Mouse (Mus musculus): ENCODE results near the gene Ctnnal1. TPM values are rescaled to one million over a fixed set of nuclear protein-coding genes. Genes with fewer than 3 reads are reported as not detected.
"Not testable (repeated sequence)": the region's sequence is repeated elsewhere in the genome, so short reads cannot be mapped to it uniquely, and the experiment has no call there.

Gene Ctnnal1
- polyA plus RNA-seq, 1 experiment from 2014 or later, result 12.7 TPM

DNA sequence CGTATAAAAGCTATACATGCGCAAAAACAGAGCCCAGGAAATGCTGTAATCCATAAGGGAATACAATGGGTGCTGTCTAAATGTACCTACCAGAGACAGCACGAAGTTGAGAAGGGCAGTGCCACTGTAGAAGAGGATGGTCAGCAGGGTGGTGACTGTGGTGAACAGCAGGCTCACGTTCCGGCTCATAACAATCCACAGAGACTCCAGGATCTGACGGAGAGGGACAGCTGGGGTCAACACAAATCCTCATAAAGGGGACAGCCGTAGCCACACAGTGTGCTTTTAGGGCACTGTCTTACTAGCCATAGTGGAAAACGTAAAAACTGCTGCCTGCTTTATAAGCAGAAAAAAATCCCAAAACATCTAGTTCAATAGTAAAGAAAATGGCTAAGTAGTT lies 34.2 kb upstream of the Ctnnal1 start:
- WGBS, result 86% methylated on average over 8 of the region's 8 CpGs
- H3K27ac ChIP-seq (ENCODE audit: low read length), result no peak overlapping the region
- H3K4me3 ChIP-seq (ENCODE audit: low read depth, low read length), result no peak overlapping the region
- H3K27me3 ChIP-seq (ENCODE audit: control insufficient read depth, insufficient read depth, low read depth, low read length), result no peaks in the 10 kb centered on the region
- no peak overlapping the region for H3K4me2 ChIP-seq (ENCODE audit: low read length)
- no peaks in the 10 kb centered on the region for H3K4me1 ChIP-seq (ENCODE audit: control insufficient read depth, insufficient read depth, low read length)
- no peaks in the 10 kb centered on the region for H3K9me3 ChIP-seq (replicated peaks; ENCODE audit: control insufficient read depth, low read length, poor library complexity, severe bottlenecking)
- ATAC-seq, result no peak
- H3K9ac ChIP-seq (ENCODE audit: low read depth, low read length), result no peak overlapping the region
- peaks cover 14% of the 10 kb centered on the region for H3K36me3 ChIP-seq (ENCODE audit: control insufficient read depth, insufficient read depth, low read length)

GRCm38 (mm10) chr4:56897511-56897910 lies 32.5 kb upstream of the Ctnnal1 start:
- H3K27ac ChIP-seq (ENCODE audit: low read length), result no peak overlapping the region
- H3K9ac ChIP-seq (ENCODE audit: low read depth, low read length), result no peak overlapping the region
- WGBS, result 83% methylated on average over 3 of the region's 3 CpGs
- H3K36me3 ChIP-seq (ENCODE audit: control insufficient read depth, insufficient read depth, low read length), result peaks cover 5% of the 10 kb centered on the region
- H3K4me3 ChIP-seq (ENCODE audit: low read depth, low read length), result no peak overlapping the region
- no peak for ATAC-seq
- H3K9me3 ChIP-seq (replicated peaks; ENCODE audit: control insufficient read depth, low read length, poor library complexity, severe bottlenecking), result no peaks in the 10 kb centered on the region
- H3K4me1 ChIP-seq (ENCODE audit: control insufficient read depth, insufficient read depth, low read length), result no peaks in the 10 kb centered on the region
- no peak overlapping the region for H3K4me2 ChIP-seq (ENCODE audit: low read length)
- no peaks in the 10 kb centered on the region for H3K27me3 ChIP-seq (ENCODE audit: control insufficient read depth, insufficient read depth, low read depth, low read length)

DNA sequence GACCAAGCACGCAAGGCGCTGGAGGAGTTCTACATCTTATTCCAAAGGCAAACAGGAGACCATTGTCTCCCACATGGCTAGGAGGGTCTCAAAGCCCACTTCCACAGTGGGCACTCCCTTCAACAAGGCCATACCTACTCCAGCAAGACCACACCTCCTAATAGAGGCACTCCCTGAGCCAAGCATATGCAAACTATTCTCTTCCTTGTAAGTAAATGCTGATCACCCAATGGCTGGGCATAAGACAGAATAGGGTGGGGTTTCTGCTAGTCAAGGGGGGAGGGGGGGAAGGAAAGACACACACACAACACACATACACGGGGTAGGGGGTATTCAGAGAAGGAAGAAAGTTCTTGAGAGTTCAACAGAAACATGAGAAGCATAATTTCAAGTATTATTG lies 29.2 kb upstream of the Ctnnal1 start:
- no peaks in the 10 kb centered on the region for H3K9me3 ChIP-seq (replicated peaks; ENCODE audit: control insufficient read depth, low read length, poor library complexity, severe bottlenecking)
- 93% methylated on average over 3 of the region's 3 CpGs for WGBS
- H3K9ac ChIP-seq (ENCODE audit: low read depth, low read length), result no peak overlapping the region
- H3K36me3 ChIP-seq (ENCODE audit: control insufficient read depth, insufficient read depth, low read length), result peaks cover 2% of the 10 kb centered on the region; the same call in 1 of the 2 replicates
- no peak overlapping the region for H3K4me2 ChIP-seq (ENCODE audit: low read length)
- no peaks in the 10 kb centered on the region for H3K4me1 ChIP-seq (ENCODE audit: control insufficient read depth, insufficient read depth, low read length)
- H3K27ac ChIP-seq (ENCODE audit: low read length), result no peak overlapping the region
- no peak overlapping the region for H3K4me3 ChIP-seq (ENCODE audit: low read depth, low read length)
- ATAC-seq, result no peak
- H3K27me3 ChIP-seq (ENCODE audit: control insufficient read depth, insufficient read depth, low read depth, low read length), result no peaks in the 10 kb centered on the region

- no peak for ATAC-seq
- Histone ChIP-seq H3K9me3 (replicated peaks; ENCODE audit: control insufficient read depth, low read length, poor library complexity, severe bottlenecking) (no peaks in the 10 kb centered on the region), H3K36me3 (ENCODE audit: control insufficient read depth, insufficient read depth, low read length) (peaks cover 4% of the 10 kb centered on the region), H3K4me1 (ENCODE audit: control insufficient read depth, insufficient read depth, low read length) (no peaks in the 10 kb centered on the region), H3K4me3 (ENCODE audit: low read depth, low read length) (no peak overlapping the region), H3K27ac (ENCODE audit: low read length) (no peak overlapping the region), H3K4me2 (ENCODE audit: low read length) (no peak overlapping the region), H3K27me3 (ENCODE audit: control insufficient read depth, insufficient read depth, low read depth, low read length) (no peaks in the 10 kb centered on the region), H3K9ac (ENCODE audit: low read depth, low read length) (no peak overlapping the region)
- WGBS, result 96% methylated on average over 6 of the region's 6 CpGs
Observed at GRCm38 (mm10) chr4:56892501-56893115, 27.6 kb upstream of the Ctnnal1 start.

DNA sequence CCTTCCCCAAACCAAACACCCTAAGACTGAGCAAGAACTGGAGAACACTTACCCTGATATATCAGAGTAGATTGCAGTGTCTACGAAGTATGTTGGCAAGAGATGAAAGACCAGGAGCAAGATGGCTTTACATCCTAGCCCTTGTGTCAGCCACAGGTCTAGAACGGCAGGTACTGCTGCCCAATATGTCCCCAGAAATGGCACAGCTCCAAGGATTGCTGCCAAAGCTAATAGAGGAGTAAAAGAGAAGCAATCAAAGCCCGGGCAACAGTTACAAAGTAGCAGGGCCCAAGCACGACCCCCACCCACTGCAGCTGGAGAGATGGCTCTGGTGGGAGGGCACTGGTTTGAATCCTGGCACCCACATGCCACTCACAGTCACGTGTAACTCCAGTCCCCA lies 23.5 kb upstream of the Ctnnal1 start:
- Histone ChIP-seq H3K4me3 (ENCODE audit: low read depth, low read length) (no peak overlapping the region), H3K27me3 (ENCODE audit: control insufficient read depth, insufficient read depth, low read depth, low read length) (no peaks in the 10 kb centered on the region), H3K9ac (ENCODE audit: low read depth, low read length) (no peak overlapping the region), H3K36me3 (ENCODE audit: control insufficient read depth, insufficient read depth, low read length) (peaks cover 8% of the 10 kb centered on the region), H3K4me1 (ENCODE audit: control insufficient read depth, insufficient read depth, low read length) (no peaks in the 10 kb centered on the region), H3K4me2 (ENCODE audit: low read length) (no peak overlapping the region), H3K27ac (ENCODE audit: low read length) (no peak overlapping the region), H3K9me3 (replicated peaks; ENCODE audit: control insufficient read depth, low read length, poor library complexity, severe bottlenecking) (no peaks in the 10 kb centered on the region)
- no peak for ATAC-seq
- 76% methylated on average over 5 of the region's 5 CpGs for WGBS

- Histone ChIP-seq H3K36me3 (ENCODE audit: control insufficient read depth, insufficient read depth, low read length) (peaks cover 8% of the 10 kb centered on the region), H3K4me1 (ENCODE audit: control insufficient read depth, insufficient read depth, low read length) (no peaks in the 10 kb centered on the region), H3K9me3 (replicated peaks; ENCODE audit: control insufficient read depth, low read length, poor library complexity, severe bottlenecking) (no peaks in the 10 kb centered on the region), H3K9ac (ENCODE audit: low read depth, low read length) (no peak overlapping the region), H3K27me3 (ENCODE audit: control insufficient read depth, insufficient read depth, low read depth, low read length) (no peaks in the 10 kb centered on the region), H3K4me2 (ENCODE audit: low read length) (no peak overlapping the region), H3K4me3 (ENCODE audit: low read depth, low read length) (no peak overlapping the region), H3K27ac (ENCODE audit: low read length) (no peak overlapping the region)
- no peak for ATAC-seq
- WGBS, result 93% methylated on average over 6 of the region's 6 CpGs
Observed at GRCm38 (mm10) chr4:56886286-56886979, 21.4 kb upstream of the Ctnnal1 start.

DNA sequence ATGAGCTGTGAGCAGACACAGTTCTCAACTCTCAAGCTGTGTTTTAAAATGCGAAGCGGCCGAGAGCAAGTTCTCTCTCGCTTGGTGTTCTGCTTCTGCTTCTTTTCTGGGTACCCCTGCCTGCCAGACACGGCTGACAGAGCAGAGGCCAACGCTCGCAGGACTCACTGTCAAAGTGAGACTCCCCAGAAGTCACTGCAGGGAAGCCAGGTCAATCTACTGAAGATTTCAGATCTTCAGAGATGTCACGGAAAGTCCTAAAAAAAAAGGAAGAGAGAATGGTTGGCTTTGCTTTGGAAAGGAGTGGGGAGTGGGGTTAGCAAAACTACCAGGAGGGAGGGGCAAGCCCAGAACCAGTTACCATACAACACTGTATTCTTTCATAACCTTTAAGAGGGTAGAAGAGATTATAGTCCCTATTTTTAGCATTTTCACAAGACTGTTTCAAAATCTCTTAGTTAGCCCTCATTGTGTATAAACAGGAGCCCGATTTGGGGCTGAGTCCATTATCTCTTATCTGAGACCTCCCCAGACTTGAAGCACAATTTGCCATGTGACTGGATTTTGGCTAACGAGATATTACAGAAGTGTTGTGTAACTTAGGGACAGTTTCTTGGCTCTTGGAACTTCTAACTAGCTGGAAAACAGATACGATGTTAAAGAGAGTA lies 15.2 kb upstream of the Ctnnal1 start:
- H3K27me3 ChIP-seq (ENCODE audit: control insufficient read depth, insufficient read depth, low read depth, low read length), result no peaks in the 10 kb centered on the region
- H3K4me1 ChIP-seq (ENCODE audit: control insufficient read depth, insufficient read depth, low read length), result no peaks in the 10 kb centered on the region
- WGBS, result 85% methylated on average over 11 of the region's 11 CpGs
- no peak overlapping the region for H3K9ac ChIP-seq (ENCODE audit: low read depth, low read length)
- H3K9me3 ChIP-seq (replicated peaks; ENCODE audit: control insufficient read depth, low read length, poor library complexity, severe bottlenecking), result no peaks in the 10 kb centered on the region
- H3K4me3 ChIP-seq (ENCODE audit: low read depth, low read length), result no peak overlapping the region
- ATAC-seq, result no peak
- H3K27ac ChIP-seq (ENCODE audit: low read length), result no peak overlapping the region
- H3K36me3 ChIP-seq (ENCODE audit: control insufficient read depth, insufficient read depth, low read length), result peaks cover 1% of the 10 kb centered on the region; the same call in 1 of the 2 replicates
- no peak overlapping the region for H3K4me2 ChIP-seq (ENCODE audit: low read length)

DNA sequence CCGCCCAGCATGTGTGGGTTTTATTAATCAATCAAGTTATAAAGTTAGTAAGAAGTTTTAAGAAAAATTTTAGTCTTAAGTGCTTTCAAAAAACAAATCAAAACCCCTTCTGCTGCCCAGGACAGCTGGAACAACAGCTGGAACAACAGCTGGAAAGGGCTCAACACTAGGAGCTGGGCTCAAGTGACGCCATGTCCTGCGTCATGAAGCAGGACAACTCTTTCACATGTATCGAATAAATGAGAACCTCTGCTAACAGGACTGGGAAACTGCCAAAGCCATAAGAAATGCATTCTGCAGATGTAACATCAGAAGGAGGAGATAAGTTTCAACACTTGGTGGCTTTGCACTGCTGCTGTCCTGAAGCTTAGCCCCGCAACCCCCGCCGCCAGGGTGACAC lies 14.0 kb upstream of the Ctnnal1 start:
- ATAC-seq, result no peak
- WGBS, result 96% methylated on average over 7 of the region's 7 CpGs
- no peak overlapping the region for H3K27ac ChIP-seq (ENCODE audit: low read length)

DNA sequence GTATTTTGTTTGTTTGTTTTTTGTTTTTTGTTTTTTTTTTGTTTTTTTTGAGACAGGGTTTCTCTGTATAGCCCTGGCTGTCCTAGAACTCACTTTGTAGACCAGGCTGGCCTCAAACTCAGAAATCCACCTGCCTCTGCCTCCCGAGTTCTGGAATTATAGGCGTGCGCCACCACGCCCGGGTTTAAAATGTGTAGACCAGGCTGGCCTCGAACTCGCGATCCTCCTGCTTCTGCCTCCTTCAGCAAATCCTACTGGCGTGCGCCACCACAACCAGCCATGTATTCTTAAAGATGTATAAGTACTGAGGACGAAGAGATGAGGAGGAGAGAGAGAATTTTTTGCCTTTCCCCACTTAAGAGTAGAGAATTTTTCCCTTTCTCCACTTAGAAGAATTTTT lies 5.6 kb upstream of the Ctnnal1 start:
- ATAC-seq; H3K9ac ChIP-seq (ENCODE audit: low read depth, low read length); H3K4me1 ChIP-seq (ENCODE audit: control insufficient read depth, insufficient read depth, low read length); H3K36me3 ChIP-seq (ENCODE audit: control insufficient read depth, insufficient read depth, low read length); H3K4me2 ChIP-seq (ENCODE audit: low read length); H3K27me3 ChIP-seq (ENCODE audit: control insufficient read depth, insufficient read depth, low read depth, low read length); H3K27ac ChIP-seq (ENCODE audit: low read length); H3K9me3 ChIP-seq (replicated peaks; ENCODE audit: control insufficient read depth, low read length, poor library complexity, severe bottlenecking); H3K4me3 ChIP-seq (ENCODE audit: low read depth, low read length): not testable (repeated sequence)
- 98% methylated on average over 11 of the region's 11 CpGs for WGBS

More for the DNA sequence above, 14.0 kb upstream of the Ctnnal1 start:
- Histone ChIP-seq H3K36me3 (ENCODE audit: control insufficient read depth, insufficient read depth, low read length) (peaks cover 4% of the 10 kb centered on the region; the same call in 1 of the 2 replicates), H3K4me3 (ENCODE audit: low read depth, low read length) (no peak overlapping the region), H3K27me3 (ENCODE audit: control insufficient read depth, insufficient read depth, low read depth, low read length) (no peaks in the 10 kb centered on the region), H3K9me3 (replicated peaks; ENCODE audit: control insufficient read depth, low read length, poor library complexity, severe bottlenecking) (no peaks in the 10 kb centered on the region), H3K4me1 (ENCODE audit: control insufficient read depth, insufficient read depth, low read length) (no peaks in the 10 kb centered on the region), H3K9ac (ENCODE audit: low read depth, low read length) (no peak overlapping the region), H3K4me2 (ENCODE audit: low read length) (no peak overlapping the region)

All from midbrain, embryonic 16.5 days (tissue).